Mouse (Mus musculus): ENCODE measurements around the gene Txndc5. TPM values are rescaled to one million over a fixed set of nuclear protein-coding genes. Genes with fewer than 3 reads are reported as not detected.

Gene Txndc5
- polyA plus RNA-seq, 1 experiment: 331 TPM

GRCm38 (mm10) chr13:38484701-38485100, 43.9 kb downstream of the Txndc5 start:
- Histone ChIP-seq H3K27ac (ENCODE audit: insufficient read depth, low read length) (no peak overlapping the region), H3K4me1 (ENCODE audit: control insufficient read depth, insufficient read depth, low read length) (no peaks in the 10 kb centered on the region), H3K4me3 (ENCODE audit: insufficient read depth, low read length) (no peak overlapping the region)
- TF ChIP-seq POLR2A (IDR thresholded peaks at IDR 0.05; ENCODE audit: low read depth, low read length) (no peak), CTCF (IDR thresholded peaks at IDR 0.05; ENCODE audit: borderline replicate concordance, insufficient read depth, low read length) (no peak)

- Histone ChIP-seq H3K27ac (ENCODE audit: insufficient read depth, low read length) (no peak overlapping the region), H3K4me3 (ENCODE audit: insufficient read depth, low read length) (no peak overlapping the region), H3K4me1 (ENCODE audit: control insufficient read depth, insufficient read depth, low read length) (no peaks in the 10 kb centered on the region)
- TF ChIP-seq POLR2A (IDR thresholded peaks at IDR 0.05; ENCODE audit: low read depth, low read length): no peak
- TF ChIP-seq CTCF (IDR thresholded peaks at IDR 0.05; ENCODE audit: borderline replicate concordance, insufficient read depth, low read length): no peak
Measured at GRCm38 (mm10) chr13:38481021-38481420, 47.6 kb downstream of the Txndc5 start.

GRCm38 (mm10) chr13:38476936-38477335, 51.7 kb downstream of the Txndc5 start:
- Histone ChIP-seq H3K27ac (ENCODE audit: insufficient read depth, low read length) (no peak overlapping the region), H3K4me1 (ENCODE audit: control insufficient read depth, insufficient read depth, low read length) (peaks cover 3% of the 10 kb centered on the region; the same call in 1 of the 2 replicates), H3K4me3 (ENCODE audit: insufficient read depth, low read length) (no peak overlapping the region)
- TF ChIP-seq POLR2A (IDR thresholded peaks at IDR 0.05; ENCODE audit: low read depth, low read length): no peak
- TF ChIP-seq CTCF (IDR thresholded peaks at IDR 0.05; ENCODE audit: borderline replicate concordance, insufficient read depth, low read length): no peak

GRCm38 (mm10) chr13:38473497-38473896, 55.1 kb downstream of the Txndc5 start:
- Histone ChIP-seq H3K4me1 (ENCODE audit: control insufficient read depth, insufficient read depth, low read length) (peaks cover 4% of the 10 kb centered on the region; the same call in 1 of the 2 replicates), H3K4me3 (ENCODE audit: insufficient read depth, low read length) (no peak overlapping the region), H3K27ac (ENCODE audit: insufficient read depth, low read length) (no peak overlapping the region)
- TF ChIP-seq CTCF (IDR thresholded peaks at IDR 0.05; ENCODE audit: borderline replicate concordance, insufficient read depth, low read length) (no peak), POLR2A (IDR thresholded peaks at IDR 0.05; ENCODE audit: low read depth, low read length) (no peak)

GRCm38 (mm10) chr13:38472636-38473035, 56.0 kb downstream of the Txndc5 start:
- no peak overlapping the region for H3K4me3 ChIP-seq (ENCODE audit: insufficient read depth, low read length)
- H3K27ac ChIP-seq (ENCODE audit: insufficient read depth, low read length): no peak overlapping the region
- H3K4me1 ChIP-seq (ENCODE audit: control insufficient read depth, insufficient read depth, low read length): peaks cover 4% of the 10 kb centered on the region; the same call in 1 of the 2 replicates
- TF ChIP-seq CTCF (IDR thresholded peaks at IDR 0.05; ENCODE audit: borderline replicate concordance, insufficient read depth, low read length) (no peak), POLR2A (IDR thresholded peaks at IDR 0.05; ENCODE audit: low read depth, low read length) (no peak)

GRCm38 (mm10) chr13:38470882-38471281, 57.7 kb downstream of the Txndc5 start:
- no peak for TF ChIP-seq POLR2A (IDR thresholded peaks at IDR 0.05; ENCODE audit: low read depth, low read length)
- no peak for TF ChIP-seq CTCF (IDR thresholded peaks at IDR 0.05; ENCODE audit: borderline replicate concordance, insufficient read depth, low read length)
- Histone ChIP-seq H3K4me3 (ENCODE audit: insufficient read depth, low read length) (no peak overlapping the region), H3K4me1 (ENCODE audit: control insufficient read depth, insufficient read depth, low read length) (peaks cover 4% of the 10 kb centered on the region; the same call in 1 of the 2 replicates), H3K27ac (ENCODE audit: insufficient read depth, low read length) (no peak overlapping the region)

- no peaks in the 10 kb centered on the region for H3K4me1 ChIP-seq (ENCODE audit: control insufficient read depth, insufficient read depth, low read length)
- H3K27ac ChIP-seq (ENCODE audit: insufficient read depth, low read length): no peak overlapping the region
- no peak for TF ChIP-seq CTCF (IDR thresholded peaks at IDR 0.05; ENCODE audit: borderline replicate concordance, insufficient read depth, low read length)
- no peak for TF ChIP-seq POLR2A (IDR thresholded peaks at IDR 0.05; ENCODE audit: low read depth, low read length)
- H3K4me3 ChIP-seq (ENCODE audit: insufficient read depth, low read length): no peak overlapping the region
Measured at GRCm38 (mm10) chr13:38463410-38463809, 65.2 kb downstream of the Txndc5 start.

GRCm38 (mm10) chr13:38451446-38451845, 77.2 kb downstream of the Txndc5 start:
- Histone ChIP-seq H3K27ac (ENCODE audit: insufficient read depth, low read length) (0 out of 2 replicates have a peak overlapping the region, but pooled peaks have one; percentile 4), H3K4me1 (ENCODE audit: control insufficient read depth, insufficient read depth, low read length) (peaks cover 2% of the 10 kb centered on the region; the same call in 1 of the 2 replicates), H3K4me3 (ENCODE audit: insufficient read depth, low read length) (no peak overlapping the region)
- TF ChIP-seq POLR2A (IDR thresholded peaks at IDR 0.05; ENCODE audit: low read depth, low read length) (no peak), CTCF (IDR thresholded peaks at IDR 0.05; ENCODE audit: borderline replicate concordance, insufficient read depth, low read length) (no peak)

Other genes starting within 250 kb of the Txndc5 start
- gene Bmp6, start 183.7 kb downstream of the Txndc5 start, polyA plus RNA-seq (2011; ENCODE audit: insufficient read length, low read depth, missing spikeins): 1.5 and 1.8 TPM in 2 replicates
- gene Bloc1s5, start 106.3 kb upstream of the Txndc5 start, polyA plus RNA-seq (2011; ENCODE audit: insufficient read length, low read depth, missing spikeins): 6.7 and 9.5 TPM in 2 replicates
- 36.3 and 44.8 TPM in 2 replicates for gene Eef1e1, start 130.2 kb upstream of the Txndc5 start, polyA plus RNA-seq (2011; ENCODE audit: insufficient read length, low read depth, missing spikeins)